Mouse (Mus musculus): ENCODE measurements around the gene Ccl27a. TPM values are rescaled to one million over a fixed set of nuclear protein-coding genes. Genes with fewer than 3 reads are reported as not detected.

Ccl27a gene
- polyA plus RNA-seq (2017; shearing (Covaris generic)): 1 to 10 TPM; 5.6 to 8.4 TPM

DNA sequence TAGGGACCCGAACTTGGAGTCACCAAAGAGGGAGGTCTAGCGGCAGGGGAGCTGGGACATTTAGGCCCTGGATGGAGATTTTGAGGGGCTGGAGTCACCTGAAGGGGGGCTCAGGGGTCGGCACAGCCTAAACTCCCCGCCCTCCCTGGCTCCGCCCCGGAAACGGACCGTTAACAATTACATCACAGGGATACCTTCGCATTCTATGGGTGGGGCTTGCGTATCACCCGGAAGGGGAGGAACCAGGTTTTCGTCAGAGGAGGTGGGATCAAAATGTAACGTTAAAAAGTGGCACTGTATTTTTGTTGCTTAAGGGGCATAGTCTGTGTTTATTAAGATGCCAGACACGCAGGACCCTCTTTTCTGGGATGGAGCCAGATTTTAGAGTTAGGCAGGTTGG lies at the start of gene Ccl27a:
TSS of gene Ccl27a (minus strand) at position 246 of the 400 bp plus-strand sequence.

DNA sequence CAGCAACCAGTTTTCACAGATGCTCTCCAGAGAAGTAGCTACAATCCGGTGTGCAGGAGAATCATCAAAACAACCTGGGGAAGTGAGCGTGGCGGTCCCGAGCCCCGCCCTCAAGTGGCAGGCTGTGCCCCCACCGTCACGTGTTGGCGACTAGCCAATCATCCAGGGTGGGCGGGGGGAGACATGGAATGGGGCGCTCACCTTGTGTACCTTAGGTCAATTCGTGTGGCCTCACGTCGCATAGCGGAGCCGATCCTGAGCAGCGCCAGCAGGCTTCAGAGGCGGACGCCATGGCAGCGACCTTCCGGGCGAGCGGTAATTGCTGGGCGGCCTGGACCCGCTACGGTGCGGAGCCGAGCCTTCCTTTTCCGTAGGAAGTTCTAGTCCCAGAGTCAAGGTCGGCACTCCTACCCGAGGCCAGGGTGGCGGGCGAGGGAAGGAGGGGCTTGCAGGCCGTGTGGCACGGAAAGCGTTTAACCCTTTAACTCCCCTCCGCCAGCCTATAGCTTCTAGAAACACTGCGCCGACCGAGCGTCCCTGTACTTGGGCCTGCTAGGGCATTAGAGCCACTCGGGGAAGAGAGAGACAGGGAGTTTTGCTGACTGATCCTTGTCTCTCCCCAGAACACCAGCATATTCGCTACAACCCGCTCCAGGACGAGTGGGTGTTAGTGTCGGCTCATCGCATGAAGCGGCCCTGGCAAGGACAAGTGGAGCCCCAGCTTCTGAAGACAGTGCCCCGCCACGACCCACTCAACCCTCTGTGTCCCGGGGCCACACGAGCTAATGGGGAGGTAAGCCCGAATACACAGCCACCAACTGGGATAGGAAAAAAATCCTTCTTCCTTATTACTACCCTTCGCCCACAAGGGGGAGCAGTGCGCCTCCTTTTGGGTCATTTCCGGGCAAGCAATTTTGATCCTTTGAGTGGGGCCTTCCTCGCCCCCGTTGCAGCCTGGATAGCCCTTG lies 18.4 kb downstream of the Ccl27a start, which contains the start of gene Sigmar1:
TSS of gene Sigmar1 (minus strand) at position 820 of the 968 bp plus-strand sequence.

DNA sequence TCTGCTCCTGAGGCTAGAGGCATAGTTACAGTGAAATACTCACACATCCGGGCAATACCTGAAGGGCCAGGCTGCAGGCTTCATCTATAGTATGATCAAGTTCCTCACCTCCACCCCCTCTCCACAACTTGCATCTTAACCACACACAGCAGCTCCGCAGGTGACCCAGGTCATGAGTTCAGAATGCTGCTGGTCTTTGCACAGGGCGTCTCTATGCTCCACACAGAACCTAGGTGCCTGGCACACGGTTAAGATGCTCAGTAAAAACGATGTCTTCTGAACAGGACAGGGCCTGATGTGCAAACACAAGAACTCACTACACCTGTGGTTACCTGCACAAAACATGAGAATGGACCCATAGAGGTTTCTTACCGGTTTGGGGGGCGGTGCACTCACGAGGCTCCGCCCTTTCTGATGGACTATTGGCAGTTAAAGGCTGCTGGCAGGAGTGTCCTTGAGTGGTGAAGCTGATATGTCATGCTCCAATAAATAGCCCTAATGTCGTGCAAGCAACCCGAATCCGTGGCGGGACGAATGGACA lies 19.2 kb downstream of the Ccl27a start, which contains the start of gene Galt:
TSS of gene Galt (plus strand) at position 432 of the 541 bp plus-strand sequence.

GRCm38 (mm10) chr4:41731052-41731765 lies 42.8 kb downstream of the Ccl27a start, which contains the start of gene Arid3c:
Gene Arid3c, minus strand, starts transcription at chr4:41731142.

GRCm38 (mm10) chr4:41722918-41723351 lies 51.1 kb downstream of the Ccl27a start, which contains the start of gene Dctn3:
Gene Dctn3, minus strand, starts transcription at chr4:41723170.

Other genes with a start within 250 kb of the Ccl27a start
- 1 to 10 TPM; 3.1 to 3.5 TPM for gene Fam219a, start 204.7 kb downstream of the Ccl27a start, polyA plus RNA-seq (2017; shearing (Covaris generic))
- not detected for gene Dnaic1, start 204.5 kb downstream of the Ccl27a start, polyA plus RNA-seq (2017; shearing (Covaris generic))
- gene Enho, start 133.9 kb downstream of the Ccl27a start, polyA plus RNA-seq (2017; shearing (Covaris generic)): under 1 TPM in 1 of 2 experiments, not detected in 1; 0.50 TPM
- gene Cntfr, start 77.2 kb downstream of the Ccl27a start, polyA plus RNA-seq (2017; shearing (Covaris generic)): not detected
- gene Il11ra1, start 74.3 kb downstream of the Ccl27a start, polyA plus RNA-seq (2017; shearing (Covaris generic)): 1 to 10 TPM; 2.7 to 5.1 TPM
- 10 to 100 TPM; 45.8 to 48.4 TPM for gene Rpp25l, start 60.7 kb downstream of the Ccl27a start, polyA plus RNA-seq (2017; shearing (Covaris generic))
- 100 to 1,000 TPM; 138 to 139 TPM for gene Dctn3, start 51.1 kb downstream of the Ccl27a start, polyA plus RNA-seq (2017; shearing (Covaris generic))
- not detected for gene Arid3c, start 43.1 kb downstream of the Ccl27a start, polyA plus RNA-seq (2017; shearing (Covaris generic))
- gene Galt, start 19.0 kb downstream of the Ccl27a start, polyA plus RNA-seq (2017; shearing (Covaris generic)): 10 to 100 TPM; 67.6 to 86.4 TPM
- gene Sigmar1, start 18.1 kb downstream of the Ccl27a start, polyA plus RNA-seq (2017; shearing (Covaris generic)): 10 to 100 TPM; 21.2 to 31.7 TPM
- gene Gm21541, start 129.4 kb upstream of the Ccl27a start, polyA plus RNA-seq (2017; shearing (Covaris generic)): not detected
- 1 to 10 TPM in 1 of 2 experiments, under 1 TPM in 1; 0.72 to 1.6 TPM for gene Gm20878, start 167.3 kb upstream of the Ccl27a start, polyA plus RNA-seq (2017; shearing (Covaris generic))
- gene Fam205a4, start 191.8 kb upstream of the Ccl27a start, polyA plus RNA-seq (2017; shearing (Covaris generic)): not detected

Measured in activated CD4-positive, CD25-positive, alpha-beta regulatory T cell (primary cell).